Mouse (Mus musculus) MEL-GATA-1-ER (cell line): ENCODE measurements around the gene Gng2.

Experiments
- DNase-seq: peaks from one replicate; pipeline ENCODE4 v3.0.0-alpha.2; 2012; ENCODE audit warnings: low read depth; ENCODE audit errors: extremely low read depth

The Gng2 gene

DNA sequence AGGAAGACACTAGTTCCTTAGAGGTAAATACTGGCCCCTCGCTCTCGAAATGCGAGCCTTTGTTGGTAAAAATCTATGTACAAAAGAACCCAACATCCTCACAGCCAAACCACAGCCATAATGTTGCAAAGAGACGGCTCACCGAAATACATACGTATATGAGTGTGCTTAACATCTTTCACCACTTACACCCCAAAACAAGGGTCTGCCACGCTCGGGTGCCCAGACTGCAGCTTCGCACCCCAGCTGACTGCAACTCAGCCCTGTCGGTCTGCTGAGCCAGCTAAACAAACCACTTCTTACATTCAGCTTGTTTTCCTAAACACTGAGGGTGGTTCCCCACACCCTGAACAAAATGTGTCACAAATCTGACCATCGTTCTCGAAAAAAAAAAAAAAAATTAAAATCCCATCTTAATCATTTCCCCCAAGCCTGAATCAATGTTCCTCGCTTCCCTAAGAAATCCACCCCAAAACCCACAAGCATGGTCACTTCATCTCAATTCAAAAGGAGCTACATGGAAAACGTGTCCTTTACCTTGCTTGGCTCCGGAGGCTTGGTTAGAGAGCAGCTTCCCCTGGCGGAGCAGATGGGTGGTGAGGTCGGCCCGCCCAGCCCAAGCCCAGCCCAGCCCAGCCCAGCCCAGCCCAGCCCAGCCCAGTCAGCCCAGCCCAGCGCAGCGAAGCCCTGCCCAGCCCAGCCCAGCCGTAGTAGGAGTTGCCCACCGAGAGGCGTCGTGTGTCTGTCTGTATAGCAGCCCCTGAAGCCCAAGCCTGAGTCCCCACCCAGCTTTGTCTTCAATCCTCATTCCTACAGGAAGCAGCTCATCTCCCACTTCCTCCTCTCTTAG, 781 bp downstream of the Gng2 start:
- peak; percentile 46 for DNase-seq

GRCm38 (mm10) chr14:19974978-19975493, 2.4 kb downstream of the Gng2 start:
- DNase-seq: peak; percentile 65

DNA sequence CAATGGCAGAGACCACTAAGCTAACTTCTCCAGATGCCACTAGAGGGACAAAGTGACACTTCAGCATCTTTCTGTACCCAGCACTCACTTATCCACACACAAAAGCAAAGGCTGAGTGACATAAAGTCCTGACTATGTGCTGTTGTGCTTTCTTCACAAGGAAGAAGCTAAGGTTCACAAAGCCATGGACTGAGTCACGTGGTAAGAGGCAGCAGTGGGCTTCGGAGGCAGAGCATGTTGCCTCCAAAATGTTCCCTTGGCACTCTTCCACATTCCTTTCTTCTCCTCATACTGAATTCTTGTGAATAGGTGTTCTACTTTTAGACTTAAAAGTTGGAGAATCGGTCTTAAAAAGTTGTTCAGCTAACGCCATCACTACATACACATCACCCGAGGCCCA, 3.0 kb downstream of the Gng2 start:
- DNase-seq: no peak

DNA sequence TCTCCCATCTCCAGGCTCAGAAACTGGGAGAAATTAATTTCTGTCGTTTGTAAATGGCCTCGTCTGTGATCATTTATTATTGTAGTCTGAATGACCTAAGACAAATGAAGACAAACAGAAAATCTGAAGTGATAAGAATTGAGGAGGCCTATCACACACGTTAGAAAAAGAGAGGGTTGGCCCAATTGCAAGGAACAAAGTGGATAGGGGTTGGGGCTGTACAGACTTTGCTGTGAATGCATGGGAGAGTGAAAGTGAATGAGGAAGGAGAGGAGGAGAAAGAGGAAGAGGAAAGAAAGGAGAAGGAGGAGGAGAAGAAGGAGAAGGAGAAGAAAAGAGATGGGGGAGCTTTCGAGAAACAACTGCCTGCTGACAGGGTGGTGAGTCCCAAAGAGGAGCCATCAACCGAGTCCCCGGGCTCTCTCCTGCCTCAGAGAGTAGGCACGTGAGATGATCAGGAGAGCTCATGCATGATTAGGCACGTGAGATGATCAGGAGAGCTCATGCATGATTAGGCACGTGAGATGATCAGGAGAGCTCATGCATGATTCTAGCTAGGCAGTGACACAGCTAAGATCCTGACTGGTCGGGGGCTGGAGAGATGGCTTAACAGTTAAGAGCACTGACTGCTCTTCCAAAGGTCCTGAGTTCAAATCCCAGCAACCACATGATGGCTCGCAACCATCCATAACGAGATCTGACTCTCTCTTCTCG, 5.0 kb downstream of the Gng2 start:
- peak; percentile 62 for DNase-seq

DNA sequence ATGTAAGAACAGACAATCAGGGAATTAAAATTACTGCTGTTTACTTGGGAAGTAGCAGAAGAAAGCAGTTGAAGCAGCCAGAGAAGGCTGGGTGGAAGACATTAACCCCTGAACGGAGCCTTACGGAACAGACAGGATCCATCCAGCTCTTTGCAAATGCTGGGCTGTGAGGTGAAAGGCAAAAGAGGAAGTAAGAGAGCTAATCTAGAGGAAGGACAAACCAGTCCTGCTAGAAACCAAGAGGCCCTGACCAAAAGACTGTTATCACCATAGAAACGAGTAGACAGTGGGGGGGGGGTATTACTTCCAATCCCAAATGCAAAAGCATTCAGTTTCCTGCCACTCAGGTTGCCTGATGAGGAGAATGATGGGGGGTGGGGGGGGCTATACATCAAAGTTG, 6.6 kb downstream of the Gng2 start:
- peak; percentile 89 for DNase-seq

DNA sequence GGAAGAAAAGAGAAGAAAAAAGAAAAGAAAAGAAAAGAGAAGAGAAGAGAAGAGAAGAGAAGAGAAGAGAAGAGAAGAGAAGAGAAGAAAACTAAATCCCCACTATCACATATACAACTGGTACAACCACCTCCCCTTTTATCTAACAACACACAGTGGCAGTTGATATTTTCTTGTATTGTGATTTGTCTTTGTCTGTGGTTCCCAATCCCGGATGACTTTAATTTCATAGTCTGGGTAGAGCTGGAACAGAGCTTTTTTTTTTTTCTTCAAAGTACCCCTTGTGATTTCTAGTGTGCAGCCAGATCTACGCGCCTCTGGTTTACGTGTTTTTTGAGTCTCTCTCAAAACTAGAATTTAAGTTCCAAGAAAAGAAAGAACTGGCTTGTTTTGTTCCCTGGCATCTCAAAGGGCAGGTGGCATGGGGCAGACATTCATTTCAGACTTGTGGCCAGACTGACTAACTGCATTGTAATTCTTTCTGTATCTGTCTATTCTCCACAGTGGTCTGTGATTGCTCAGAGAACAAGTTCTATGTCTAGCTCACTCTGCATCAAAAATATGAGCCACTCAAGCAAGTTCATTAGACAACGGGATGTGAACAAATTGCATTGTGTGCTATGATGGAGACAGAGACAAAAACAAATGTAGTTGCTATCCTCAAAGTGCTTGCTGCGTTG, 7.2 kb downstream of the Gng2 start:
- no peak for DNase-seq

- DNase-seq: no peak
Observed at GRCm38 (mm10) chr14:19969566-19969965, 7.9 kb downstream of the Gng2 start.

DNA sequence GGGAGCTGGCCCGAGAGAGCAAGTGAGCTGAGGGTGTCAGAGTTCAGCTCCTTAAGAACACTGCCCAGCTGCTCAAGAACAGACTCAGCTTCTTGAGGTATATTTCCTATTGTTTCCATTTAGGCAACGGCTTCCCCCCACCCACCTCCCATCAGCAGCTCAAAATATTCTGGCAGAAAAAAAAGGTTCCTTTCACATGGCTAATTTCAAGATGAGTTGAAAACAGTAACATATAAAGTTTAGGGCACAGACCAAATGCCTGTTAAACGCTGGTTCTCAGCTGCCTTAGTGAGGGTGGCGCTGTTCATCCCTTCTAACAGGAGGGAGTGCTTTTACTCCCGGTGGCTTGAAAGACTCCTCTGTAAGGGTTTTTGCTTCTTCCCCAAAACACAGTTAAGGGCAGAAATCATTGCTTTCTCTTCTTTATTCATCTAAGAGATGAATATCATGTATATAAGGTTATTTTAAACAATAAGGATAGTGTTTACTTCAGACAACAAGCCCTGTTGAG, 8.4 kb downstream of the Gng2 start:
- DNase-seq: no peak

DNA sequence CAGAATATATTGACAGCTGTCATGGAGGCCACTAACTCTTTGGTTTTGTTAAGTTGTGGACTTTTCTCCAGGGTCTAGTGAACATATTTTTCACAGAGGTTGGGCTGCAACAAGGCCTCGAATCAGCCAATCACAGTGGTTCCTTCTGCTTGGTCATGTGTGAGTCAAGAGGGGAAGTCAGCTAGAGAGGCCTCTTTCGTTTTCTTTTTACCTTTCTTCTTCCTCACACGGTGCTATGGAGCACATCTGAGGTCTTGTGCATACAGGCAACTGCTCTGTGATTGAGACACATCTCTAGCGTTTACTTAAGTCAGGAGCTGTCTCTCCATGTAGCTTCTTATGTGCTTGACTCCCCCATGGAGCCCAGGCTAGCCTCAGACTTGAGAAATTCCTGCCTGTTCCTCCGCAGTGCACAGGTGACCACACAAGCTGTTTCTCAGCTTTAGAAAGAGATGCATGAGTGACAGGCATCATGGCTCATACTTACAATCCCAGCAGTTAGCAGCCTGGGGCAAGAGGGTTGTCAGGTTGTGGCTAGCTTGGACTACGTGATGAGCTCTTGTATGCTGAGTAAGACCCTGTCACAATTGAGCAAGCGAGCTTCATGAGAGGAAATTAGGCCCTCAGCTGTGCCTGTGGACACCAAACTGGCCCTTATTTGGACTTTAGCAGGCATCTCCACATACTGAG, 9.0 kb downstream of the Gng2 start:
- no peak for DNase-seq

DNA sequence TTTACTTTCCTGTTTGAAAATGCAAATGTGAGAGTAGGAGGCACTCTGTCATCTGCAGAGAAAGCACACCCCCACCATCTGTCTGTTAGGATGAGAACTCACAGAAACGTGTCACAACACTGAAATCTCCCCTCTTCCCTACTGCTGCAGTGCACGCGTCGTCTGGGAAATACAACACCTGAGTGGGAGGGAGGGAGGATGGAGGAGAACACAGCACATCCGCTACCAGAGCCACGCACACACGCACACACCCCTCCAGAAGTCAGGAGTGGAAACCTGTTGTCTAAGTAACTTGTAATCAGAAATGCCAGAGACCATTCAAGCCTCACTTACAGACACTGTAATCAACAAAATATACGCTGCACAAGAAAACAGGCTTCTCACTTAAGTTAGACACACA, 9.9 kb downstream of the Gng2 start:
- no peak for DNase-seq

- DNase-seq: no peak
Observed at GRCm38 (mm10) chr14:19963961-19964505, 13.4 kb downstream of the Gng2 start.

DNA sequence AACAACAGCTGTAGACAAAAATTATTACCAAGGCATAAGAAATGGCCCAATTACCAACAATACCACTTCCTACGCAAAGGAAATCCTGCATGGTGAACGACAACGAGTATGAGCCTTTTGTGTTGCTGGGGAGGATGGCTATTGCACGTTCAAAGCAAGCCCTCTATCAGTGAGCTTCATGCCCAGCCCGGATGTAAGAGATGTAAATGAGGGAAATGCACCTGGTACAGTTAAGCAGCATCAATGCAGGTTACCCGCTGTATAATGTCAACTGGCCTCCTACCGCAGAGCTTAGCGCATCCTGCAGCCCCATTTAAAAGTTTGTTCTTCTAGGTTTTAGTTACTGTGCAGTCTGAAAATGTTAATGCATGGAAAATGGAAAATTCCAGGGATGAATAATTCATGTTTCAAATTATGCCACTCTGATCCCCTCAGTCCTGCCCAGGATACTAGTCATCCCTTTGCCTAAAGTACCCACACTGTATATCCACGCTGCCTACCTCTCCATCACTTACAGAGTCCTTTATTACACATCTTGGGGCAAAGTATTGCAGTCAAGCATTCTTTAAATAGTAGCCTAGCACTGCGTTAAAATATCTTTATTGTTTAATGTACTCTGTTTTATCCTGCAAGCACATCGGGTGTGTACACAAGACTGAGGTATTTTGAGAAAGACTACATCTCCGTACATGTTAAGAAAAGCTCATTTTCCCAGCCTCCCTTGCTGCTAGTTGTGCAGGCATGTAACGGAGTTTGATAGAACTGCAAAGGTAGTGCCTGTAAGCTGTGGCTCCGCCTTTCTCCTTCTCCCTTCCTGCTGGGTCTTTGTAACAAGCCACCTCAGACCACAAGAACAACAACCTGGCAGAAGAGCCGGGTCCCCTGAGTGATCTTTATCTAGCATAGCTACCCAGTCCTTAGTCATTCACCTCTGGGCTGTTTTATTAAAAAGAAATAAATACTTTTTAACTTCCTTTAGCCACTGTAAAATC, 15.2 kb downstream of the Gng2 start:
- DNase-seq: no peak

- no peak for DNase-seq
Observed at GRCm38 (mm10) chr14:19959860-19960259, 17.6 kb downstream of the Gng2 start.

DNA sequence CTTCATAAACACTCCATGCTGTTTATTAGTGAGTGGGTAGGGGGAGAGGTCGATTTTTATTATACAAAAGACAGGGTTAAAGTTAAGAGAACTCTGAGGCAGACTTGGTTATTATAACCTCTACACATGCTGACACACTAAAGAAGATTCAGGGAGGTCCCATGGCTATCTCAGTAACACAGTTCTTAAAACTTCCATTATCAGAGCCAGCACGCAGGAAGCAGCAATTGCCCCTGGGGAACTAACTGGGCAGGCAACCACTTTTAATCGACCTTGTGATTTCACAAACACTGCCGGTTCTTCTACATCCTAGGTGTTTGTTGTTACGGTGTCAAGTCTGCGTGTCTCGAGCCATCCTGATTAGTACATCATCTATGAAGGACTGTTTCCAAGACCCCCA, 22.4 kb downstream of the Gng2 start:
- peak; percentile 72 for DNase-seq

DNA sequence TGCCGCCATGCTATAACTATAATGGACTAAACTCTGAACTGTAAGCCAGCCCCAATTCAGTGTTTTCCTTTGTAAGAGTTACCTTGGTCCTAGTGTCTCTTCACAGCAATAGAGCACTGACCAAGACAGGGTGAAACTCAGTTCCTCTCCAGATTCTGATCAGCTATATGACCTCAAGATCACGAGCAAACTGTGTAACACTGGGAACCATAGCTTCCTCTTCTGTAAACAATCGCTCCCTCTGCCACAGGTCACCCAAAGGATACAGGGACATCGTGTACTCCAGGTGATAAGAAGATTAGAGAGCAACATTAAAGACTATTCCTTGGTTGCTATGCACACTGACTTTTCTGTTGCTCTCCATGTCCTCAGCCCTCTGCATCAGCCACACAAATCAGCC, 26.6 kb downstream of the Gng2 start:
- DNase-seq: no peak

DNA sequence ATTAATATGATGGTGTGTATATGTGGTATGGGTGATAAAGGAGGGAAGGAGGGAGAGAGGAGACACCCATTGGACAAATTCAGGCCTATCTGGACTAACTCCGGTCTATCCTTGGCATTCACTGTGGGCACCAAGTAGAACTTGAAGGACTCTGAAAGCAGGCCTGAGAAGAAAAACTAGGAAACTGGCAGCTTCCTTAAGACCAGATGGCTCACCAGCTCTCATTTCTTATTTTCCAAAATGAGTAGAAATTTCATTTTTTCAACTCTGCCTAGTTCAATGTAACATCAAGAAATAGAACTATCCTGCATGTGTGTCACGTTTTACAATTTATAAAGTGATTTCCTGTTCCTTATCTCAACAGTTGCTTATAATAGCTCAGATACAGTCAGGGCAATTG, 28.0 kb downstream of the Gng2 start:
- DNase-seq: no peak

DNA sequence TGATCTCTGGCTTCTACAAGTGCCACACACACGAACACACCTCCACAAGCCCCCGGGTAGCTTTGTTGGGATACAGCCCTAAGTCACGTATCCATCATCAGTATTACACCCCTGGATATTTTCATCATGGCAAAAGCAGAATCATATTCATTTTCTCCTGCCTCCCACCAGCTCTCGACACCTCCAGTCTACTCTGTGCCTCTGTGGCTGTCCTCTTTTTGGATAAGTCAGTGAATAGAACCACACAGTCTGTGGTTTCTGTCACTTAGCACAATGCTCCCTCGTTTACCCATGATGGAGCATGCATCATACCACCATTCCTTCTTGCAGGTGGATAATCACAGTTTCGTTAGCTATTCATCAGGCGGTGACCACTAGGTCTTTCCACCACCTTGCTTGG, 31.2 kb downstream of the Gng2 start:
- DNase-seq: no peak

GRCm38 (mm10) chr14:19942732-19943131, 34.7 kb downstream of the Gng2 start:
- no peak for DNase-seq

- no peak for DNase-seq
Observed at GRCm38 (mm10) chr14:19942329-19942728, 35.1 kb downstream of the Gng2 start.

- DNase-seq: no peak
Observed at GRCm38 (mm10) chr14:19940066-19940465, 37.4 kb downstream of the Gng2 start.
